Mouse (Mus musculus) skeletal muscle tissue, adult 2 months (tissue): ENCODE measurements around the gene Gstm6.

Experiments used
- DNase-seq: peaks from one replicate; pipeline ENCODE4 v3.0.0-alpha.2; 2012; ENCODE audit warnings: low read depth, low spot score

The Gstm6 gene

GRCm38 (mm10) chr3:107941261-107941660 is 2.3 kb downstream of the Gstm6 start:
- DNase-seq: no peak

GRCm38 (mm10) chr3:107940524-107940923 is 3.0 kb downstream of the Gstm6 start:
- no peak for DNase-seq

GRCm38 (mm10) chr3:107939830-107940229 is 3.7 kb downstream of the Gstm6 start:
- no peak for DNase-seq

- peak; percentile 84 for DNase-seq
Measured at GRCm38 (mm10) chr3:107939403-107939802, 4.1 kb downstream of the Gstm6 start.

- DNase-seq: no peak
Measured at GRCm38 (mm10) chr3:107935888-107936287, 7.7 kb downstream of the Gstm6 start.

- no peak for DNase-seq
Measured at GRCm38 (mm10) chr3:107935268-107935667, 8.3 kb downstream of the Gstm6 start.

- no peak for DNase-seq
Measured at GRCm38 (mm10) chr3:107932128-107932527, 11.4 kb downstream of the Gstm6 start.

- peak; percentile 90 for DNase-seq
Measured at GRCm38 (mm10) chr3:107931670-107932069, 11.9 kb downstream of the Gstm6 start, which contains the start of gene Gstm7. Gene Gstm7, minus strand, starts transcription at chr3:107931817.

- DNase-seq: no peak
Measured at GRCm38 (mm10) chr3:107931134-107931533, 12.4 kb downstream of the Gstm6 start.

- no peak for DNase-seq
Measured at GRCm38 (mm10) chr3:107929731-107930130, 13.8 kb downstream of the Gstm6 start.

- no peak for DNase-seq
Measured at GRCm38 (mm10) chr3:107929243-107929642, 14.3 kb downstream of the Gstm6 start.

- no peak for DNase-seq
Measured at GRCm38 (mm10) chr3:107928691-107929090, 14.9 kb downstream of the Gstm6 start.

GRCm38 (mm10) chr3:107927841-107928240 is 15.7 kb downstream of the Gstm6 start:
- DNase-seq: no peak

GRCm38 (mm10) chr3:107925335-107925734 is 18.2 kb downstream of the Gstm6 start:
- DNase-seq: no peak

GRCm38 (mm10) chr3:107920348-107920747 is 23.2 kb downstream of the Gstm6 start:
- no peak for DNase-seq

- peak; percentile 40 for DNase-seq
Measured at GRCm38 (mm10) chr3:107917783-107918408, 25.7 kb downstream of the Gstm6 start.

GRCm38 (mm10) chr3:107917097-107917496 is 26.5 kb downstream of the Gstm6 start:
- DNase-seq: no peak

- DNase-seq: no peak
Measured at GRCm38 (mm10) chr3:107916674-107917073, 26.9 kb downstream of the Gstm6 start.

GRCm38 (mm10) chr3:107905942-107906341 is 37.6 kb downstream of the Gstm6 start:
- DNase-seq: no peak

- DNase-seq: no peak
Measured at GRCm38 (mm10) chr3:107900955-107901673, 42.4 kb downstream of the Gstm6 start.

GRCm38 (mm10) chr3:107898691-107899090 is 44.9 kb downstream of the Gstm6 start:
- DNase-seq: no peak

GRCm38 (mm10) chr3:107895720-107896569 is 47.6 kb downstream of the Gstm6 start, which contains the start of gene Gstm5:
Gene Gstm5, plus strand, starts transcription at chr3:107895821.
- DNase-seq: peak; percentile 84
